Mouse (Mus musculus): ENCODE results near the gene Rps27.

DNA sequence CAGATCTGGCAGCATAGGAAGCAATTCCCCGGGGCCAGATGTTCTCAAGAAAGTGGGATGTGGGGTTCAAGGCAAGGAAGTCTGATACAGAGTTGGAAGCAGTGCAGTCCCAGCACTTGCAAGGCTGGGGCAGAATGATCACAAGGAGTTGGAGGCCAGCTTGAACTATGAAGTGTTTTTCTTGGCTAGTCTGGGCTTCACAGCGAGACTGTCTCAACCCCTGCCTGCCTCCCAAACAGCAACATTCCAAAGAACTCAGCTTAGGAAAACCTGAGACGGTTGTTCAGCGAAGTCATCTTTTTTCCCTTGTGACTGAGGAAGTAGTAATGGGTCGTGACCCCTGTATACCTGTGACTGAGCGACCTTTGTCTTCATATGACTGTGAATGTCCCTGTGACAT is 37.3 kb upstream of the Rps27 start:
- TF ChIP-seq CTCF (IDR thresholded peaks at IDR 0.05; ENCODE audit: low read depth, low read length): no peak
- TF ChIP-seq POLR2A (IDR thresholded peaks at IDR 0.05; ENCODE audit: insufficient read depth, low read length): no peak
